Mouse (Mus musculus) heart, adult 10 weeks (tissue): Measurements from ENCODE around the gene Olfr1434. TPM values are rescaled to one million over a fixed set of nuclear protein-coding genes. Genes with fewer than 3 reads are reported as not detected.

Experiments
- polyA plus RNA-seq: library from polyadenylated mRNA; stranded (reverse); fragments of 350-450 nt; fragmentation: Illumina TruSeq; extraction: RNeasy Lipid Tissue Mini Kit (QIAGEN cat#74804); gene quantifications from one replicate; pipeline ENCODE4 v1.2.3, GENCODE M21; 2014; ENCODE audit warnings: low read depth, low replicate concordance

Gene Olfr1434
- not detected for polyA plus RNA-seq

DNA sequence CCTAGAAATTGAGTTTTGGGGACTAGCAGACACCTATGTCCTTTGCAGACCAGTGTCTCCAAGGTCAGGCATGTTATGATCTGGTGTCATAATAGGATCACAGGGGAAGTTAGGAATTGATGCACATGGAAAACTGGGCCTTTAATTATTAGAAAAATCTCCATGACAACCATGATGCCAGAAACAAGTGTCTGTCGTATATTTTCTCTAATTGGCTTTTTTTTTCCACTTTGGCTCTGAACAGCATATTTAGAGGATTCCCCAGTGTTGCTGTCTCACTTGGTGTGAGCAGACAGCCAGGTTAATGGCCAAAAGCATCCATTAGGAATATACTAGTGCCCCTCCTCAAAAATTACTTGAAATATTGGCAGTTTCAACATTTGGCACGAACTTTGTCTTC is at the start of gene Olfr1434:
Gene Olfr1434, plus strand, starts transcription at position 301 of the 400 bp plus-strand sequence.

DNA sequence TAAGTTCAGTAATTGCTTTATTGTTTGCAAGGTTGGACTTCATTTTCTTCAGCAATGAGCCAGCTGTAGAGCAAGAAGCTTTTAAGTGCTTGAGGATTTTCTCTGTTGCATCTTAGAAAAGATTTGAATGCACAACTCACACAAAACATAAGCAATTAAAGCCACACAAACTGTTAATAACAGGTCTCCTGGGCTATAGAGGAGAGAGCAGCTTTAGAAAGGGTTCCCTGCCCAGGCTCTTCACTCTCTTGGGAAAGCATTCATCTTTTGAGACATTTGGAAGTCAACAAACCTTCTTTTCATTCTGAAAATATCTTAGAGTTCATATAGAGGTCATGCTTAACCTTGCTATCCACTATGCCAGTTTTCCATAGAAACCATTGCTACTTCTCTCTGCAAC is 47.2 kb upstream of the Olfr1434 start, which contains the start of gene Olfr1432:
Gene Olfr1432, minus strand, starts transcription at position 101 of the 400 bp plus-strand sequence.

DNA sequence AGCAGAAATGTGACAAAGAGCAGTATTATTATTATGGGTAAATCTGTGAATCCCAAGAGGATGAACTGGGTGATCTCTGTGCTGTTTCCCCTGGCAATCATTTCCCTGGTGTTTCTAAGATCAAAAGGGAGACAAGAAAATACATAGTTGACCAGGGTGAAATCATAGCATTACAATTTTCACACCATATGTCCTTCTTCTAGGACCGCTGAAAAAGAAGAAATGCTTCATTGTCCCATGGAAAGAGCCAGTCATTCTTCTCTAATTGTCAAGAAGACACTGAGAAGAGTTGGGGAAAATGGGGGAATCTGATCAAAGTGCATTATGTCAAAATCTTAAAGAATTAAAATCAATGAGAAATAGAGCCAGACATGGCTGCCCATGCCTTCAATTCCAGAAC is 38.1 kb upstream of the Olfr1434 start, which contains the start of gene Olfr262:
Gene Olfr262, minus strand, starts transcription at position 101 of the 400 bp plus-strand sequence.

DNA sequence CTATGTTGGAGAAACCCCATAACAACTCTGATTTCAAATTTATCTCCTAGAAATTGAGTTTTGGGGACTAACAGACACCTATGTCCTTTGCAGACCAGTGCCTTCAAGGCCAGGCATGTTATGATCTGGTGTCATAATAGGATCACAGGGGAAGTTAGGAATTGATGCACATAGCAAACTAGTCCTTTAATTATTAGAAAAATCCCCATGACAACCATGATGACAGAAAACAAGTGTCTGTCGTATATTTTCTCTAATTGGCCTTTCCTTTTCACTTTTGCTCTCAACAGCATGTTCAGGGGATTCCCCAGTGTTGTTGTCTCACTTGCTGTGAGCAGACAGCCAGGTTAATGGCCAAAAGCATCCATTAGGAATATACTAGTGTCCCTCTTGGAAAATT is 18.9 kb upstream of the Olfr1434 start, which contains the start of gene Olfr235:
Gene Olfr235, plus strand, starts transcription at position 301 of the 400 bp plus-strand sequence.

DNA sequence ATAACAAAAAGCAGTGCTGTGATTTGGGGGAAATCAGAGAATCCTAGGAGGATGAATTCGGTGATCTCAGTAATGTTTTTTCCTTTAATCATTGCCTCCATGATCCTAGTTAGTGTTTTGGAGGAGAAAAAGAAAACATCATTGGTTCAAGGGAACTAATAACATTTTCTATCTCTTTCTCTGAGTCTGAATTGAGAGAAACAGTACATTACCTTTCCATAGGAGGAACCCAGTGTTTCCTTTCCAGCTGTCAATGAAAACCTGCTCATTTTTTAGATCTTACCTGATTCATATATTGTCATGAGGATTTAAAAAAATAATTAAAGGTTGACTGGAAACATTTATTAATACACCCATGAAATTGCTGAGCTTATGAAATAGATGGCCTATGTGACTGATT is 19.4 kb downstream of the Olfr1434 start, which contains the start of gene Olfr1436:
Gene Olfr1436, minus strand, starts transcription at position 101 of the 400 bp plus-strand sequence.

DNA sequence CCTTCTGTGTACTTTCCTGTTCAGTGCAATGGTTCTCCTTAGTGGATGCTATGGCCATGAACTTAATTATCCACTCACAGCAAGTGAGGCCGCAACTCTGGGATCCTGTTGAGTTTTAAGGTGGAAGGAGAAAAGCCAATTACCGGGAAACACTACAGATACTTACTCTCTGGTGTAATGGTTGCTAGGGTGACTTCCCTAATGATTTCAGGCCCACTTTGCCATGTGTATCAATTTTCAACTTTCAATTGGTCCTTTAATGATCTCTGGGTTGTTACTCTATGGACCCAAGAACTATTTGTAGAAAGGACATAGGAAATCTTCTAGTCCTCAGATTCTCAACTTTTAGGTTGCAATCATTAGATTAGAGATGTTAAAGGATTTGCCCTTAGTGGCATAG is 45.3 kb downstream of the Olfr1434 start, which contains the start of gene Olfr1437:
Gene Olfr1437, minus strand, starts transcription at position 101 of the 400 bp plus-strand sequence.

Other genes with a start within 250 kb of the Olfr1434 start
- gene Olfr1423, start 238.5 kb upstream of the Olfr1434 start, polyA plus RNA-seq, result not detected
- gene Olfr1424, start 217.2 kb upstream of the Olfr1434 start, polyA plus RNA-seq, result not detected
- not detected for gene Olfr1425, start 202.1 kb upstream of the Olfr1434 start, polyA plus RNA-seq
- not detected for gene Olfr1426, start 187.8 kb upstream of the Olfr1434 start, polyA plus RNA-seq
- not detected for gene Olfr1427, start 176.5 kb upstream of the Olfr1434 start, polyA plus RNA-seq
- not detected for gene Olfr1428, start 164.0 kb upstream of the Olfr1434 start, polyA plus RNA-seq
- not detected for gene Olfr76, start 156.7 kb upstream of the Olfr1434 start, polyA plus RNA-seq
- gene Olfr1555-ps1, start 109.7 kb upstream of the Olfr1434 start, polyA plus RNA-seq, result not detected
- not detected for gene Olfr1431, start 79.2 kb upstream of the Olfr1434 start, polyA plus RNA-seq
- gene Olfr1432, start 47.3 kb upstream of the Olfr1434 start, polyA plus RNA-seq, result not detected
- not detected for gene Olfr262, start 38.2 kb upstream of the Olfr1434 start, polyA plus RNA-seq
- gene Olfr235, start 18.8 kb upstream of the Olfr1434 start, polyA plus RNA-seq, result not detected
- gene Olfr1436, start 19.3 kb downstream of the Olfr1434 start, polyA plus RNA-seq, result not detected
- gene Olfr1437, start 45.2 kb downstream of the Olfr1434 start, polyA plus RNA-seq, result not detected
- not detected for gene Olfr1438-ps1, start 56.1 kb downstream of the Olfr1434 start, polyA plus RNA-seq
- gene Olfr1440, start 107.4 kb downstream of the Olfr1434 start, polyA plus RNA-seq, result not detected
- gene Olfr1441, start 137.6 kb downstream of the Olfr1434 start, polyA plus RNA-seq, result not detected
- gene Pfpl, start 148.1 kb downstream of the Olfr1434 start, polyA plus RNA-seq, result not detected
- 3.8 TPM for gene Mpeg1, start 180.9 kb downstream of the Olfr1434 start, polyA plus RNA-seq
- 5.4 TPM for gene Dtx4, start 221.6 kb downstream of the Olfr1434 start, polyA plus RNA-seq